28 mouse cellular contexts compared by ENCODE assay signal in genomic region chr4:87759110-87759509, GRCm38 (mm10).
"Had no signal": no experiment of that assay in that cellular context is flagged by ENCODE, and none has a peak within 500 bp of the region (broad histone marks: within the 10 kb centered on the region; RNA-seq: fewer than 3 reads in every experiment).

No protein-coding gene starts in this region.

- H3K9ac ChIP-seq: heart, embryonic 13.5 days; heart, embryonic 15.5 days; hindbrain, embryonic 12.5 days; hindbrain, embryonic 14.5 days; intestine, embryonic 15.5 days; limb, embryonic 13.5 days; limb, embryonic 15.5 days; liver, embryonic 12.5 days; liver, embryonic 14.5 days had no signal

- H3K27ac ChIP-seq: gastrocnemius, adult 2 months; heart, adult 2 months; heart, embryonic 10.5 days; heart, embryonic 13.5 days; heart, embryonic 15.5 days; hindbrain, embryonic 10.5 days; hindbrain, embryonic 12.5 days; hindbrain, embryonic 14.5 days; intestine, embryonic 15.5 days; layer of hippocampus, adult 2 months; left cerebral cortex, adult 2 months; limb, embryonic 13.5 days; limb, embryonic 15.5 days; liver, embryonic 12.5 days; liver, embryonic 14.5 days had no signal

- ATAC-seq: hindbrain, embryonic 16.5 days; inflammation-experienced regulatory T-cells, adult 6 months; intestine, embryonic 15.5 days; intestine, postnatal 0 days; liver, embryonic 12.5 days had no signal

- H3K9me3 ChIP-seq: heart, embryonic 10.5 days; heart, embryonic 13.5 days; heart, embryonic 15.5 days; hindbrain, embryonic 12.5 days; intestine, embryonic 15.5 days; limb, embryonic 13.5 days; limb, embryonic 15.5 days; liver, embryonic 12.5 days had no signal

- H3K4me1 ChIP-seq: heart, embryonic 10.5 days; hindbrain, embryonic 10.5 days; hindbrain, embryonic 12.5 days; intestine, embryonic 15.5 days; limb, embryonic 13.5 days; limb, embryonic 15.5 days; liver, embryonic 12.5 days had no signal

- H3K36me3 ChIP-seq: heart, embryonic 10.5 days; heart, embryonic 13.5 days; heart, embryonic 15.5 days; hindbrain, embryonic 10.5 days; hindbrain, embryonic 12.5 days; intestine, embryonic 15.5 days; limb, embryonic 13.5 days; limb, embryonic 15.5 days; liver, embryonic 12.5 days had no signal

- H3K4me2 ChIP-seq: heart, embryonic 13.5 days; heart, embryonic 15.5 days; hindbrain, embryonic 12.5 days; hindbrain, embryonic 14.5 days; intestine, embryonic 15.5 days; limb, embryonic 13.5 days; limb, embryonic 15.5 days; liver, embryonic 12.5 days had no signal

- H3K4me3 ChIP-seq: gastrocnemius, adult 2 months; heart, adult 2 months; heart, embryonic 10.5 days; heart, embryonic 13.5 days; heart, embryonic 15.5 days; hindbrain, embryonic 10.5 days; hindbrain, embryonic 12.5 days; intestine, embryonic 15.5 days; layer of hippocampus, adult 2 months; left cerebral cortex, adult 2 months; limb, embryonic 13.5 days; limb, embryonic 15.5 days; liver, embryonic 12.5 days had no signal

- DNase-seq: gastrocnemius, adult 2 months; gastrocnemius, postnatal 10 days; gastrocnemius, postnatal 25 days; heart, adult 2 months; heart, postnatal 14 days; heart, postnatal 36 days; kidney, adult 18-20 months; kidney, adult 8-10 months; kidney, postnatal 10 days; kidney, postnatal 25 days; kidney, postnatal 4 days; left cerebral cortex, postnatal 4 days had no signal

- H3K27me3 ChIP-seq: heart, embryonic 13.5 days; heart, embryonic 15.5 days; hindbrain, embryonic 12.5 days; intestine, embryonic 15.5 days; limb, embryonic 15.5 days; liver, embryonic 12.5 days had no signal
